Mouse (Mus musculus) left cerebral cortex, postnatal 25 days (tissue): ENCODE data around the gene Slc9a3. TPM values are rescaled to one million over a fixed set of nuclear protein-coding genes. Genes with fewer than 3 reads are reported as not detected.

Experiments used
- DNase-seq, 2 experiments: peaks; one replicate each; pipeline ENCODE4 v3.0.0; 2022; ENCODE audit warnings: low spot score in 2 of 2, mixed read lengths in 1 of 2
- intact Hi-C: fragments of 180-260 bp; cut with DNase I; formaldehyde crosslinking; loops from one replicate; pipeline ENCODE4 v1.15.1; 2025
- total RNA-seq, 2 experiments: library from RNA; stranded (reverse); gene quantifications; 2 replicates each; pipeline ENCODE4 v1.2.3; 2021

Slc9a3 gene
- total RNA-seq, 2 experiments from 2014 or later = 0.98 to 1.8 TPM

DNA sequence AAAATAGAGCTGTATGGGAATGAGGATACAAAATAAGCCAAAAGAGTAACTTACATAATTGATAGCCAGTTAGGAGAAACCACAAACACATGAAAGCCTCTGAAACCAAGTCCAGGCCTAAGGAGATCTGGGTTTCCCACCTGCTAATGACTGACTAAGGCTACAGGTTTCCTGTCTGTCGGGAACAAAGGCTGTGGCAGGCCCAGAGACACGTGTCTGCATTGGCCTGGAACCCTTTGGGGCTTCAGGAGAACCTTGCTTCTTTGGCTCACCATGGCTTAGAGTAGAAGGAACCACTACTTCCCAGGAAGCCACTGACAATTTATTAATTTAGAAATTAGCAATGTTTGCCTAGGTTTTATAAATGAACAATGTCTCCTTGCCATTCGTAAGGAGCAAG, 22.0 kb downstream of the Slc9a3 start:
- DNase-seq = no peak
- intact Hi-C loops = no loop called here

GRCm38 (mm10) chr13:74144120-74144884, 23.0 kb downstream of the Slc9a3 start:
- no peak for DNase-seq
- intact Hi-C loops = no loop called here

DNA sequence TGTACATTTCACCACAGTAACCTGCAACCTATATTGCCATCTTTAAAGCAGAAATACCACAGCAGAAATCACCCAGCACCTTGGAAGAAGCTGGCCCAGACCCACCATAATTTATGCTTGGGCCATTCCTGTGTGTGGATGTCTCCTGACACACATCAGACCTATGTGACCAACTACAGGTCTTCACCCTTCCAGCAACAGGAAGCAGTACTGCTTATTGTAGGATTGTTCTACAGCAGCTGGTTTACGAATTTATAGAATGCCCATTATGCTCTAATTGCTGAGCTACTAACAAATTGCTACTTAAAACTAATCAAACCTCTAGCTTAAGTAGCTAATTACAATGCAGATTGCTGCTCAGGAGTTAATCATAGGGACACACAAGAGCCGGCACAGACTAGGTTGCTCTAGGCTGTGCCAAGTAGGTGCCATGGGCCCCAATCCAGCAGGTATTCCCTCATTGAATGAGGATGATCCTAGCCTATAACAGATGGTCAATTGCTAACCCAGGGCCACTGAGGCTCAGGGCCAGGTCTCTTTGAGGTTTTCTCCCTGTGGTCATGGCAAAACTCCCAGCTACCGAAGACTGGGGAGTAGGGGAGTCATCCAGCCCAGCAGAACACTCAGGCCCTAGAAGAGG, 24.8 kb downstream of the Slc9a3 start:
- no peak for DNase-seq
- intact Hi-C loops = no loop called here

GRCm38 (mm10) chr13:74147327-74147726, 26.1 kb downstream of the Slc9a3 start:
- intact Hi-C loops = no loop called here
- DNase-seq = no peak

DNA sequence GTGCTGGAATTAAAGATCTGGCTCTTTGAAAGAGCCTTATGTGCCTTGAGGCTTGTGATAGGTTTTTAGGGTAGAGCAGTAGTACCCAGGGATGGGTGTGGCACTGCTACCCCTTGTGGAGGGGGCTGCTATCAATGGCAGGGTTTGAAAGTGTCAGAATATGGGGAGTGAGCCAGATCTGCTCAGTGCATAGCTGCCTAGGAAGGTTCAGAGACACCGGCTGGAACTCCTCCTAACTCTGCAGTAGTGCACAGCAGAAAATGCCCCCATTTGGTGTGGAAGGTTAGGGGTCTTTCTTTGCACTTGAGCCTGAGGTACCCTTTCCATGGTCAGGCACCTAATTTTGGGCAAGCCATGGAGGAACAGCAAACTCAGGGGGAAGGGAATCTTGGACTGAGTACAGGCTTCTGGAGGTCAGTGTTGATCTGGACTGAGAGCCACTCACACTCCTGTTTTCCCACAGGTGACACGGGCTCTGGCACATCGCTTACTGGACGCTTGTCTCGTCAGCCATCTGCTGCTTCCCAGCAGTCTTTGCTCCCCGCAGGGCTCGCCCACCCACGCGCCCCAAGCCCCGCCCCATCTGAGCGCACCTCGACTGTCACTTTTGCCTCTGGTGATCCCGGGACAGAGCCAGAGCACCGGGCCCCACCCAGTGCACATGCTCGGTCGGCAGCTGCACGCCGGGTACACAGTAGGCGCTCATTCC, 45.2 kb downstream of the Slc9a3 start:
- intact Hi-C loops = loop anchor here (5.0 kb wide), 2 partner anchors 69 to 194 kb away; no protein-coding TSS in a partner anchor
- peak; percentile 21 to 43 for DNase-seq

GRCm38 (mm10) chr13:74167057-74167413, 45.8 kb downstream of the Slc9a3 start:
- DNase-seq = peak in 1 of 2 experiments; percentile 8
- intact Hi-C loops = loop anchor here (5.0 kb wide), 2 partner anchors 70 to 195 kb away; no protein-coding TSS in a partner anchor

DNA sequence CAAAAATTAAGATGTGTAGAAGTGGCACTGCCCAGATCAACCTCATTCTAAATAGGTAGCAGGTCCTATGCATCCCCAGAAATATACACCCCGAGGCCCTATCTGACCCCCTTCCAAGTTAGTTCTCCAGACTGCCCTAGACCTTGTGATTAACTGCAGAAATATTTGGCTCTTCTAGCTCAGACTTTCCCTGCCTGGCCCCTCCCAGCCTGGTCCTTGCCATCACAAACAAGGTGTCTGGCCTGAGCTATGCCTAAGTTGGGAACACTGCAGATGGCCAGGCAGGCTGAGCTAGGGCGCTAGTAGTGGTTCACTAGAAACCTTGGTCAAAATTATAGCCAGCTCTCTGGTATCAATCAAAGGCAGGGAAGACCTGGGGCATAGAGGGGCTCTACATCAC, 46.2 kb downstream of the Slc9a3 start:
- intact Hi-C loops = loop anchor here (5.0 kb wide), 2 partner anchors 70 to 195 kb away; no protein-coding TSS in a partner anchor
- no peak for DNase-seq

GRCm38 (mm10) chr13:74169446-74170164, 48.3 kb downstream of the Slc9a3 start:
- intact Hi-C loops = loop anchor here (5.0 kb wide), 2 partner anchors 72 to 197 kb away; no protein-coding TSS in a partner anchor
- peak; percentile 11 to 82 for DNase-seq

DNA sequence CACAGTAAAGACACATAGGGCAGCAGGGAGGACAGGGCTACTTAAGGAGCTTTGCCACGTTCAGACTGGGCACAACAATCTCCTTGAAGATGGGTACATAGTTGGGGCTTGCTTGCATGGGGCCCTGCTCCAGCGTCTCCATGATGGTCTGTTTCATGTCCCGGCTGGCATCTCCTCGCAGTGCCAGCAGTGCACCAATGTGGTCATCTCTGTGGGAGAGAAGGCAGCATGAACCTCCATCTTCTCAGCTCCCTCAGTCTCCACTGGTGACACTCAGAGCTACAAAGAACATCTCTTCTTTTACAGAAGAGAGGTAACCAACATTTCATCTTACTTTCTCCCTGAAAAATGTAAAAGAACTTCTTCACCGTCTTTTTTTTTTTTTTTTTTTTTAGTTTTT, 50.8 kb downstream of the Slc9a3 start:
- intact Hi-C loops = no loop called here
- DNase-seq = no peak

GRCm38 (mm10) chr13:74183011-74183695, 61.9 kb downstream of the Slc9a3 start:
- intact Hi-C loops = no loop called here
- DNase-seq = peak in 1 of 2 experiments; percentile 57

- intact Hi-C loops = loop anchor here (1.0 kb wide), 1 partner anchor 109 kb away; no protein-coding TSS in a partner anchor
- no peak for DNase-seq
Observed at GRCm38 (mm10) chr13:74192613-74193012, 71.4 kb downstream of the Slc9a3 start.

GRCm38 (mm10) chr13:74196451-74196850, 75.2 kb downstream of the Slc9a3 start:
- no peak for DNase-seq
- intact Hi-C loops = no loop called here

- peak; percentile 89 to 93 for DNase-seq
- intact Hi-C loops = loop anchor here (5.0 kb wide), 1 partner anchor 94 kb away; no protein-coding TSS in a partner anchor
Observed at GRCm38 (mm10) chr13:74208317-74208985, 87.2 kb downstream of the Slc9a3 start, which contains the start of gene Exoc3. Exoc3 (minus strand) TSS chr13:74208732.

DNA sequence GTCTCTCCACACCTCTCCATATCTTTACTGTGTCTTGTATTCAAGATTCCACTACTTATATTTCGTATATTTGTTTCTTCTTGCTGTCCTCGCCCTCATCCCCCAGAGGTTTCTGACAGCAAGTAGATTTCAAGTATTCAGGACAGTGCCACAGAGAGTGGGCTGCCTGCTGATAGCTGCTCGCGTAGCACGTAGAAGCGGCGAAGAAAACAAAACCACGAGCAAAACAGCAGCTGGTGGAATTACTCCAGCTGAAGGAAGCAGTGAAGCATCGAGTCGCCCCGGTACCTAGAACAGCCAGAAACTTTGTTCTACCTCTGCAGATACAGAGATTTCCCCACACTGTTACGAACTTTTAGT, 87.7 kb downstream of the Slc9a3 start:
- intact Hi-C loops = loop anchor here (5.0 kb wide), 1 partner anchor 93 kb away; no protein-coding TSS in a partner anchor
- peak in 1 of 2 experiments; percentile 52 for DNase-seq

GRCm38 (mm10) chr13:74218441-74218840, 97.2 kb downstream of the Slc9a3 start:
- intact Hi-C loops = no loop called here
- no peak for DNase-seq
